Mouse (Mus musculus) heart, adult 2 months (tissue): ENCODE results near the gene Iffo2.

Experiments
- CTCF ChIP-seq: fragments of 200-600 bp; IDR thresholded peaks from 2 replicates; pipeline ENCODE4 v1.8.1; 2022; ENCODE audit warnings: antibody characterized with exemption, mild to moderate bottlenecking, moderate library complexity
- EP300 ChIP-seq: fragments of 200-500 bp; IDR thresholded peaks from 2 replicates; pipeline ENCODE4 v1.6.1; 2011; ENCODE audit warnings: low read depth, low read length, control low read depth; ENCODE audit not compliant: insufficient read depth

GRCm38 (mm10) chr4:139596715-139597114 is 66.4 kb downstream of the Iffo2 start:
- no peak for TF ChIP-seq CTCF
- no peak for TF ChIP-seq EP300
